Mouse (Mus musculus) activated CD4-positive, CD25-positive, alpha-beta regulatory T cell, adult 4 months (primary cell): ENCODE data around the gene Arf5. TPM values are rescaled to one million over a fixed set of nuclear protein-coding genes. Genes with fewer than 3 reads are reported as not detected.

ENCODE experiments used
- ATAC-seq: one replicate; pipeline ENCODE4 v1.8.0; 2017
- polyA plus RNA-seq, 2 experiments: library from polyadenylated mRNA; unstranded; fragments of 100-300 nt; shearing (Covaris generic); gene quantifications; one replicate each; pipeline ENCODE4 v1.2.1; 2017

Arf5 gene
- polyA plus RNA-seq, 2 experiments from 2014 or later = 57.7 to 57.8 TPM

DNA sequence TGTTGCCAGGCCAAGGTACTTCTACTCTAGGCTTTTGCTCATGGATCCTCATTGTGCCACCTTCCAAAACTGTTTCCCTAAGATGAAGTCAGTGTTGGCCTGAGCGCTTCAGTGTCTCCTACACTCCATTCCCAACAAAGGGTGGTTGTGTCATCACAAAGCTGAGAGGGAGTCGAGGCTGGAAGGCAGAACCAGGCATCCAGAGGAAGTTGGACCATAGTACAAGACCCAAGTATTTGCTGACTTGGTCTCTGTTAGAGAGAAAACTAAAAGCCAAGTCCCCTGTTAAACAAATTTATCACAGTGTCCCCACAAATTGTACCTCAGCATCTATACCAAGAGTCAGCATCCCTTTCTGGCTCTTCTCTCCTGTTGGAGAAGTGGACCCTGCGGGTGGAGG lies 4.9 kb downstream of the Arf5 start, which contains the start of gene Gcc1:
TSS of gene Gcc1 (minus strand) at position 101 of the 400 bp plus-strand sequence.
- ATAC-seq = no peak

DNA sequence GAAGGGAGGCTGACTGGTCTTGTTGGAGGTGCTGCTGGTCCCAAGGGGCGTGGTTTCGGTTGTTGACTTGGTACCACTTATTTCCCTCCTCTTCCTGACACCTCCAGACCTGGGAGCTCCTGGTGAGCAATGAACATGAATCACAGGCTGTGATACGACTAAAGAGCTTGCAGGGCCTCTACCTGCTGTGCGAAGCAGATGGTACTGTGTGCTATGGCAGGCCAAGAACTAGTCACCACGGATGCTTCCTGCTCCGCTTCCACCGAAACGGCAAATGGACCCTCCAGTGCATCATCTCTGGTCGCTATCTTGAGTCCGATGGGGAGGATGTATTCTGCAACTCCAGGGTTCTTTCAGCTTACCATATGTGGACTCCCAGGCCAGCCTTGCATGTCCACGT lies 6.5 kb downstream of the Arf5 start:
- ATAC-seq = no peak

DNA sequence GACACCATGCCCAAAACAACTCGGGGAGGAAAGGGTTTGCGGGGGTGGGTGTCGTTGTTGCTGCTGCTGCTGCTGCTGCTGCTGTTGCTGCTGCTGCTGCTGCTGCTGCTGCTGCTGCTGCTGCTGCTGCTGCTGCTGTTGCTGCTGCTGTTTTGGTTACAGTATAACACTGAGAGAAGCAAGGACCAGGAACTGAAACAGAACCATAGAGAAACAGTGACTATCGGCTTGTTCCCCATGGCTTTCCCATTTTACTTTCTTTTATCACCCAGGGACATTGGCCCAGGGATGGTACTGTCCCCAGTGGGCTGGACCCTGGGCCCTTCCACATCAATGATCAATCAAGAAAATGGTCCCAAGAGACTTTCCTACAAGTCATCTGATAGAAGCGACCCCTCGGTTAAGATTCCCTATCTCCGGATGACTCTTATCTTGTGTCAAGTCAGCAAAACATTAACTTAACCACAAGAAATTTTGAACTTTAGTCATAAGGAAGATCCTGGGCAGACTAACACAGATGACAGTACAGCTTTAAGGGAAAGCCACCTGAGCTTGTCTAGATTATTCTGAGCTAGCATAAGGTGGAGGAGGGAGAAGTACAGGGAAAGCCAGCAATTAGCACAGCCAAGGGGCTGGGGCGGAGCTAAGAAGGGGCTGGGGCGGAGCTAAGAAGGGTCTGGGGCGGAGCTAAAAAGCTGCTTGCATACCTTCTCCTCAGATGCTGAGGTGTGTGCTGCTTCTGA lies 7.6 kb downstream of the Arf5 start:
- no peak for ATAC-seq

GRCm38 (mm10) chr6:28431538-28431855 lies 8.1 kb downstream of the Arf5 start:
- ATAC-seq = no peak

GRCm38 (mm10) chr6:28447937-28448336 lies 24.6 kb downstream of the Arf5 start:
- no peak for ATAC-seq

- ATAC-seq = no peak
Observed at GRCm38 (mm10) chr6:28449253-28449652, 25.9 kb downstream of the Arf5 start, which contains the start of gene Pax4. Pax4 (minus strand) TSS chr6:28449353.

DNA sequence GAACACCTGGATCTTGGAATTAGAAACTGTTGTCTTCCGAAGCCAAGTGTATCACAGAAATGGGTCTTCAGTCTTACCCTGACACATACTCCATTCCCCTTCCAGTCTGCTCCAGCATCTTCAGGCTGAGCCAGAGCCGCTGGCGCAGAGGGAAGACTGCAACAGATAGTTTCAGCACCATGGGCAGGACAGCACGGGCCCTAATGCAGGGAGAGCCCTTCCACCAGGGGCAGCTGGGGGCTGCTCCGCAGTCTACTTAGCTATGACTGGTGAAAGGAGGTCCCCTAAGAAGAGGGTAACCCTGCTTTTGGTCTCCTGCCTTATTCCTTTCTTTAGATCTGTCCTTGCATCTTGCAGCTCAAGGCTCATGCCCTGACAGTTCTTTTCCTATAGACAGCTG lies 27.1 kb downstream of the Arf5 start:
- ATAC-seq = no peak

GRCm38 (mm10) chr6:28450977-28451376 lies 27.6 kb downstream of the Arf5 start:
- ATAC-seq = no peak

- ATAC-seq = no peak
Observed at GRCm38 (mm10) chr6:28459221-28459668, 35.9 kb downstream of the Arf5 start.

DNA sequence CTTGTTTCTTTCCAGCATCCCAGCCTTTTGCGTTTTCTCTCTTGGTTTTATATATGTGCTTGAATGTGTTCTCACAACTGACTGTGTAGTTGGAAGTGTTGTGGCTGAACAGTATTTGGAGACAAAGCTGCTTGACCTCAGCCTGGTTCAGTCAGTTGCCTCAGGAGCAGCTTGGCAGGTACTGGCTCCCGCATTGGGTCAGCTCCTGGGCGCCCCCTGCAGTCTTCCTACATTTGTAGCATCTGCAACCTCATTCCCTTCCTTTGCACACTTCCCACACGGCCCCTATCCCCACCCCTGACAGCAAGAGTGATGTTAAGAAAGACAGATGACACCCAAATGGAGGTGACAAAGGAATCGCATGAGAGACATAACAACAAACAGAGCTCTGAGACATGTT lies 37.2 kb downstream of the Arf5 start:
- no peak for ATAC-seq

GRCm38 (mm10) chr6:28464630-28465029 lies 41.3 kb downstream of the Arf5 start:
- ATAC-seq = no peak

DNA sequence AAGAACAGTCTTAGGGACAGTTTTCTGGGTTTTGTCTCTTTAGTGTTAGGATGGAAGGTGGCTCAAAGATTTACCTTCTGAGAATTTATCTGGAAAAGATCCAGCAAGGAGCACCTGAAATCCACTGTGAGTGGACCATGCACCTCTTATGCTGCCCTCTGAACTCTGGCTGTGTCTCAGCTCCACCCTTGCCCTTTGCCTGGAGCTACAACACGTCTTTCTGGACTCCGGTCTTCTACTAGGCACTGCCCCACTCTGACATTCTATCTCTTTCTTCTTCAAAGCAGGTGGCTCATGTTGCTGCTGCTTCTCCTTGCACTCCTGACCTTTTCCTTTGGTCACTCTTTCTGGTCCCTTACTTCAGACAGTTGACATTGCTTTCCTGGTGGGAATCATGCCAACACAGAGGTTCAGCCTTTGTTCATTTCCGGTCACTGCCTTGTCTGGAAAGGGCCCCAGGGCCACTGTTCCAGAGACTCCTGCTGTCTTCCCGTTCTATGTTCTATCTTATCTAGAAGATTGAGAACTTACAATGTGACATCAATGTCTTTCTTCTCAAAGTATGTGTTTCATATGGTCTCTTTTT lies 46.8 kb downstream of the Arf5 start:
- no peak for ATAC-seq

DNA sequence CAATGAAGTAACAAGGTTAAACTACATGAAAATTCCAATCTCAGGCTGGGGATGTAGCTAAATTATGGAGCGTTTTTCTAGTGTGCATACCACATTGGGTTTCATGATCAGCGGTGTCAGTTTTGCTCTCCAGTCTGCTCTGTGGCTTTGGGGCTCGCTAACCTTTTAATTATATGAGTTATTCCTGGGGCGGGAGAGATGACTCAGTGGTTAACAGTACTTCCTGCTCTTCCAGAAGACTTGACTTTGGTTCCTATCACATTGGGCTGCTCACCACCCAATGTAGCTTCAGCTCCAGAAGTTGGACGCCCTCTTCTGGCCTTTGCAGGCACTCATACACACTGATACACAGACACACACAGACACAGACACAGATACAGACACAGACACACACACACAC lies 47.3 kb downstream of the Arf5 start:
- ATAC-seq = no peak

DNA sequence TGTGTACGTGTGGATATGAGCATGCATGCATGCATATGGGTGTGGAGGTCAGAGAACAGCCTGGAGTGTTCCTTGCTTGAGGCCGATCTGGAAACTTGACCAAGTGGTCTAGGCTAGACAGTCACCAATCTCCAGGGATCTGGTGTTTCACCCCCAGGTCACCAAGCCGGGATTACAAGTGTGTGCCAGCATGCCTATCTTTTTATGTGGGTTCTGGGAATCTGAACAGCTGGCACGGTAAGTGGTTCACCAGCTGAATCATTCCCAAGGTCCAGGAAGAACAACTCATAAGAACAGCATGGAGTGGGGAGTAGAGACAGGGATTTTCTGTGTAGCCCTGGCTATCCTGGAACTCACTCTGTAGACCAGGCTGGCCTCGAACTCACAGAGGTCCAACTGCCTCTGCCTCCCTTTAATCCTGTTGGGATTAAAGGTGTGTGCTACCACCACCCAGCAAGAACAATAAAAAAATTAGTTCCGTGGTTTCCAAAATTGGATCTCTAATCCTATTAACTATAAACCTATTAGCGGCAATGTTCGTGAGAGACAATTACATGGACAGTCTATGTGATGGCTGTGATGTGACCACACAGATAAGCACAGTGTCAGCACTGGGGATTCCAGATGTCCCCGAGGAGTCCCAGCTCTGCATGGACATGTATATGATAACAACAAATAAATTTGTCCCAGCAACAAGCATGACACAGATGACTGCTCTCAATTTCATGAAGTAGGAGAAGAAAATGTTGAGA lies 48.1 kb downstream of the Arf5 start:
- ATAC-seq = no peak

GRCm38 (mm10) chr6:28474211-28474610 lies 50.9 kb downstream of the Arf5 start:
- ATAC-seq = no peak

GRCm38 (mm10) chr6:28474839-28475238 lies 51.5 kb downstream of the Arf5 start, which contains the start of gene Snd1:
Snd1 (plus strand) TSS chr6:28475139.
- ATAC-seq = no peak

Other genes starting within 250 kb of the Arf5 start
- 10 to 100 TPM; 25.2 to 29.9 TPM for gene Zfp800, start 25.6 kb upstream of the Arf5 start, polyA plus RNA-seq
- gene Fscn3, start 4.2 kb downstream of the Arf5 start, polyA plus RNA-seq = not detected
- gene Gcc1, start 4.8 kb downstream of the Arf5 start, polyA plus RNA-seq = 1 to 10 TPM; 5.9 to 8.0 TPM
- gene Pax4, start 25.8 kb downstream of the Arf5 start, polyA plus RNA-seq = not detected
- 10 to 100 TPM; 48.2 to 54.6 TPM for gene Snd1, start 51.6 kb downstream of the Arf5 start, polyA plus RNA-seq